Mouse (Mus musculus) layer of hippocampus, adult 8-10 months (tissue): ENCODE results near the gene Cacna1c. TPM values are rescaled to one million over a fixed set of nuclear protein-coding genes. Genes with fewer than 3 reads are reported as not detected.
"Not testable (repeated sequence)": the region's sequence is repeated elsewhere in the genome, so short reads cannot be mapped to it uniquely, and the experiment has no call there.

Experiments used
- DNase-seq, 2 experiments: peaks; one replicate each; pipeline ENCODE4 v3.0.0; 2022; ENCODE audit warnings: low spot score in 2 of 2
- total RNA-seq, 4 experiments: library from RNA; stranded (reverse); gene quantifications; 2 replicates each; pipeline ENCODE4 v1.2.4; 2022

Cacna1c gene
- total RNA-seq, 4 experiments from 2014 or later = 67.6 to 88.2 (median 75.8) TPM

DNA sequence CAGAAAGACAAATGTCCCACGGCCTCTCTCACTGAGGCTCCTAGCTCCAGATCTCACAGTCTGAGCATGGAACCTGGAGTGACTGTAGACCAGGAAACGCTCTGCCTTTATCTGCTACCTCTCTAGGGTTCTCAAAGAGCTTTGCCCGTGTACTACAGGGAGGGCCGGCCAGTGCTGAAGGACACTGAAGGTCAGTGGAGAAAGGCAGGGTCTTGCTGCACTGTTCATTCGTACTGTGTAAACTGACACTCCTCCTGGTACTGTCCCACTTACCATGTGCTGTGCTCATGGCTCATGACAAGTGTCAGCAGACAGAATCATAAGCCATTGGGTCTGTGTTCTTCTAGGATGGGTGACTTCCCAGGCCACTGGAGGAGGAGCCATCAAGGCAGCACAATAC lies 17.2 kb upstream of the Cacna1c start:
- DNase-seq = no peak

DNA sequence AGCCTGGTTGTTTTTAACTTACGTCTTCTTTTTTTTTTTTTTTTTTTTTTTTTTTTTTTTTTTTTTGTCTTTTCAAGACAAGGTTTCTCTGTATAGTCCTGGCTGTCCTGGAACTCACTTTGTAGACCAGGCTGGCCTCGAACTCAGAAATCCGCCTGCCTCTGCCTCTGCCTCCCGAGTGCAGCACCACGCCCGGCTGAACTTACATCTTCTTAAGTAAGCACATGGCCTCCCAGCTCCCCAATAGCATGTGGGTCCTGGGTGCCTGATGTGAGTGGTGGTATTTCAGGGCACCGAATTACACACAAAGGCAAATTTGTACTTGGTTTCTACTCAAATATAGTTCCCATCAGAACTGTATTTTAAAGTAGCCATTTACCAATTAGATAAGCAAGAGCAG lies 9.8 kb upstream of the Cacna1c start:
- not testable (repeated sequence) for DNase-seq

DNA sequence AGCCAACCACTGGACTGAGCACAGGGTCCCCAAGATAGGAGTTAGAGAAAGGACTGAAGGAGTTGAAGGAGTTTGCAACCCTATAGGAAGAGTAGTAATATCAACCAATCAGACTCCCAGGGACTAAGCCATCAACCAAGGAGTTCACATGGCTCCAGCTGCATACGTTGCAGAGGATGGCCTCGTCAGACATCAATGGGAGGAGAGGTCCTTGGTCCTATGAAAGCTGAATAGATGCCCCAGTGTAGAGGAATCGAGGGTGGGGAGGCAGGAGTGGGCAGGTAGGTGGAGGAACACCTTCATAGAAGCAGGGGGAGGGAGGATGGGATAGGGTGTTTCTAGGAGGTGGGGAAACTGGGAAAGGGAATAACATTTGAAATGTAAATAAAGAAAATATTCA lies 8.7 kb upstream of the Cacna1c start:
- no peak for DNase-seq

DNA sequence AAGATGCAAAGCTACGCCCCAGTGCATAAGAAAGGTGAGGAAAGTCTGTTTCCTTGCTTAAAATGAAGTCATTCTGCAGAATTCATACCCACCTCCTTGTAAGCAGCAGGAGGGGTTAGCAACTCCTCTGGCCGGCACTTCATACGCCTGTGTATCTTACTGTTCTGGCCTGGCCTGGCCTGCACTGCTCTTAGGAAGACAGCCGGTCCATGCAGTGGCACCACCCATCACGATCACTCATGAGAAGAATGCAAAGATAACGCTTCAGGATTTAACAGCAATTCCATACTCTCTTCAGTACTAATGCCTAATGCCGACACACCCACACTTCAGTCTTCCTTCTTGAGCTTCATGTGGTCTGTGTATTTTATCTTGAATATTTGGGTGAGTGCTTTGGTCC lies 8.1 kb upstream of the Cacna1c start:
- no peak for DNase-seq

DNA sequence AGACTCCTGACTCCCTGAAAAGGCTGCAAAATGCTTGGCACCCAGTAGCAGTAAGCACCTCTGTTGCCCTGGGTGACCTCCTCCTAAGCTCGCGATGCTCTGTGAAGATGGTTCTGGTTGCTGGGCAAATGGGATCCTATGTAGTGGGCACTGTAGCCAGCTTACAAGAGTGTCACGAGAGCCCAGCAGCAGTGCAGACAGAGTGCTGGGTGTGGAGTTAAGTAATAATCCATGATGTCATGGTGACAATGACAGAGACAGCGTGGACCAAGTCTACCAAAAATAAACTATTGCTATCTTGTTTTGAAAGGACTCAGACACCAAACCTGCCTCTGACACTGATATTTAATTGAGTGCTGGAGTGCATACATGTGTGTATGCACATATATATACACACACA lies 5.4 kb upstream of the Cacna1c start:
- DNase-seq = no peak

DNA sequence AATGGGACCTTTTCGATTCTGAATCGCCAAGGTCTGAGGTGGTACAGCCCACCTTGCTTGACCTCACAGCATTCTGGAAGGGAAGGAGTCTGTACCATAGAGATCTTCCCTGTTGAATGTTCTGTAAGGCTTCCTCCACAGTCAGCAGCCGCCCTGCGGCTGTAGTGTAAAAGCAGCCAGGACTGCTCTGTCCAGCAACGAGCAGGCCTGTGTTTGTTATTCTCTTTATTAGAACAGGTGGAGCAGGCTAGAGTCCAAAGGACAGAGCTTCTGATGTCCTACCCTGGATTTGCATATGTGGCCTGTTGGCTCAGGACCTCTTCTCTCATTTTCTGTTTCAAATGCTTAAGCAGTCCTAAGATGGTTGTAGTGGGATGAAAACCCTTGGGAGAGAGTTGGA lies 4.1 kb upstream of the Cacna1c start:
- DNase-seq = no peak

DNA sequence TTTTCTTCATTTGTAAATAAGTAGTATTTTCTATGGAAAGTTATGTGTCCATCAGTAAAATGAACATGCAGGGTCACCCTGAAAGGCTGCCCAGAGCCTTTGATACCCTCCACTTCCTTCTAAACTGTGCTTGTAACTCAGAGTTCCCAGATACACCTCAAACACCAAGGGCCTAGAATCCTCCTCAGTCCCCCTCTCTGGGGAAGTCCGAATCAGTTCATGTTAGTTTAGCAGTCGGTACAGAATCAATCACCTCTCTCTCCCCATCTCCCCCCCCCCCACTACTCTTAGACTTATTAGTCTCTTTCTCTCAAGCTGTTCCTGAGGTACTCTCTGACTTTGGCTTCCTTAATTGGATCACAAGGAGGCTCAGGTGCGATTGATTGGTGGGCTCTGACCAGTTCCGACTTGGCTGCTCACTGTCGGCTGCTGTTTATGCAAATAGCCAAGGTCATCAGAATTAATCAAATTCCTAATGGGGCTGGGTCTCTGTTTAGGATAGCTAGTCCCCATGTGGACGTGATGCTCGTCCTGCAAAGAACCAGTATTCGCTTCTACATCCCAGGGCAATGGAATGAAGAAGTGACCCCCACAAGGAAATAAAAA lies 3.2 kb upstream of the Cacna1c start:
- no peak for DNase-seq

DNA sequence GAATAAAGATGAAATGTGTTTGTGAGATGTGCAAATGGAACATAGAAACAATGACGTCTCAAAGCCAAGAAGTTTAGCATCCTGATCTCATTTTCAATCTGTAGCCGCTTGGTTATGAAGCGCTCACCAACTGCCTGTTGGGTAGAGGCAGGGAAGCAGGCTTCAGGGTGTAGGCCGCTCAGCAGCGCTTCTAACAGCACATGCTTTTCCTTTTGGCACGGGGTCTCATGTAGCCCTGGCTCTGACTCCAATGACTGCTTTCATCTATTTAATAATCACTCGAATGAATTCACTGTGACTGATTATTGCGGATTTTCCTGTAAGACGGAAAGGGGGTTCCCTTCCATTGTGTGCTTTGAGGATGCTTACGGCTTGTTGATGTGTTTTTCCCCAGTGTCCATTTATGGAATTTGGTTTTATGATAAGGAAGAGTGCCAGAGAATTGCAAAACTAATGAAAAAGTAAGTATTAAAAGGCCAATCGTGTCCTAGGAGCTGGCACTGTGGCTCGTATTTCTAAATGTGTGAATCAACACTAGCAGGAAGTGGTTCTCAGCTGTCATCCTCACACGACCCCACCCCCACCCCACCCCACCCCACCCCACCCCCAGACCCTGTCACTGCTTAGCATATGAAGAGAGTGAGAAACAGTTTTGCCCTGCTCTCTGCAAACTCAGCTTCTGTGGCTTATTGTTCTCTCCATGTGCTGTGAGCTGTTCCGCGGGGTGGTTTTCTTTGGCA lies 2.5 kb upstream of the Cacna1c start:
- DNase-seq = no peak

DNA sequence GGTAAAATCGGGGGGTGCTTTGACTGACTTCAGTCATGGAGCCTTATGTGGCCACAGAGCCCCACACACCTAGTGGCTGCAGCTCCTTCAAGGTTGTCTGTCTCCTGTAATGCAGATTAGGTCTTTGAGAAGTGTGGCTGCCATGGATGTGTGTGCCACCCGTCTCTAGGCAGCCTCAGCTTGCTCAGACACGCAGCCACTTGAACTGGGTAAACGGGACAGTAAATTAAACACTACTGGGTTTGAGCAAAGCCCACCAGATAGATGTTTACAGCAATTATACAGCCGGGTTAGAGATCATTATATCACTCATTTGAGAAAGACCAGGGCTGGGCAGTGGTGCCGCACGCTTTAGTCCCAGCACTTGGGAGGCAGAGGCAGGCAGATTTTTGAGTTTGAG lies 1.6 kb downstream of the Cacna1c start:
- no peak for DNase-seq

DNA sequence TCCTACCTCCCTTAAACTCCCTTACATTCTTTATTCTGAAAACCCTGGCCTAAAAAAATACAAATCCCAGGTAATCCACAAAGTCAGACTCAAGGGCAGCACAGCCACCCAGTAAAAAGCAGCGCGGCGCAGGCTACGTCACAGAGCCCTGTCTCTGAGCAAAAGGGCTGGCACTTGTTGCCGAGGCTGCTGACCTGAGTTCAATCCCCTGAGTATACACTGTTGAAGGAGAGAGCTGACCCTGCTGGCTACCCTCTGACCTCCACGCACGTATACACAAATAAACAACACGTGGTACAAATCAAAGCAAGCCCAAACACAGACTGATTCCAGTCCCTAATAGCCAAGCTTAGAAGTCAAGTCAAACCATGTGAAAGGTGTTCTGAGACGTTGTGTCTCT lies 2.1 kb downstream of the Cacna1c start:
- no peak for DNase-seq

DNA sequence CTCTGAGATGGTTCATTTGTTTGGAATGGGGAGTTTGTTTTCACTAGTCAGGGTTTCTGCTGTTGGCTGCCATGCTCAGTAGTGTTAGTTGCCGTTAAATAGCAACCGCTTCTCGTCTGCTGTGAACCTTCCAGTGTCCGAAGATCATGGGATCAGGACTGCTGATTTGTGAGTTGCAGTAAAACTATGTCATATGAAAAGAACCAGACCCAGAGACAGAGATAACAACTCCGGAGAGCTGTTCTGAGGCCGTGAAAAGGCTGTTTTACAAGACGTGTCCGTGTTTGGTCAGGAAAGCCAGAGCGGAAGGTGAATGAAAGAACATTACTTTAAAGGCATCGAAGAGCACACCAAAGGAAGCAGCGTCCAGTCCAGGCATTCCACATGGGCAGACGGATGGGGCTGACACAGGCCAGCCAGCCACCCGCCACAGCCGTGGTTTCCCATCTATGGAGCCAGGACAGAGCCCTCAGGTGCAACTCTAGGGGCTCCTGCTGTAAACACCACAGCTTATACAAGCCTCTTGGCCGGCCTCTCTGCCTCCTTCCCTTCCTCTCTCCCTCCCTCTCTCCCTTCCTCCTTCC lies 2.6 kb downstream of the Cacna1c start:
- no peak for DNase-seq

DNA sequence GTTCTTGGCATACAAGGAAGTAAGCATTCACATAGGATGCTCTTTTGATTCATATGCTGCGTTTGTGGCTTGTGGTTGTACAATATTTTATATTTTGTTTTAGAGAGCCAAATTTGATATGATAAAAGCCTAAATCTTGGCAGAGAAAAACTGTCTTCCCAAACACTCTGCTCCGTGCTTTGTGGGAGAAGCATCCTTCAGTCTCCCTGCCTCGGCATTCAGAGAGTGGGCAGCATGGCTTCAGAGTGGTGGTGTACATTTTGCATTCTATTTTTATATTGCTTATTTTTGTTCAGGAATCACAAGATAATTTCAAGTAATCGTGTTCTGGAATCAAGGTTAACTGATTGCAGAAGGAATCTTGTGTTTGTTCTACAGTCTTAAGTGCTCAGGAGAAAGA lies 4.7 kb downstream of the Cacna1c start:
- no peak for DNase-seq

DNA sequence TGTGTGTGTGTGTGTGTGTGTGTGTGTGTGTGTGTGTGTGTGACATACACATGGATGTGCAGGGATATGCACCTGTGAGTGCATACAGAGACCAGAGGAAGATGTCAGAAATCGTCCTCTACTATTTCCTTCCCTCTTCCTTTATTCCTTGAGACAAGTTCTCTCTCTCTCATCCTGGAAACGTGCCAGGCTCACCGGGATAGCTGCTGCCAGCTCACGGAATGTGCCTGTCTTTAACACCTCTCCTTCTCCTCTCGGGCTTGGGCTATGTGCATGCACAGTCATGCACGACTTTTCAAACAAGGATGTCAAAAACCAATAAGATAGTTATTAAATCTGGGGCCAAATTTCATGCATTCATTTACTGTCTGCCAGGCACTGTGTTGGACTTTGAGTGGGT lies 8.6 kb downstream of the Cacna1c start:
- DNase-seq = no peak

DNA sequence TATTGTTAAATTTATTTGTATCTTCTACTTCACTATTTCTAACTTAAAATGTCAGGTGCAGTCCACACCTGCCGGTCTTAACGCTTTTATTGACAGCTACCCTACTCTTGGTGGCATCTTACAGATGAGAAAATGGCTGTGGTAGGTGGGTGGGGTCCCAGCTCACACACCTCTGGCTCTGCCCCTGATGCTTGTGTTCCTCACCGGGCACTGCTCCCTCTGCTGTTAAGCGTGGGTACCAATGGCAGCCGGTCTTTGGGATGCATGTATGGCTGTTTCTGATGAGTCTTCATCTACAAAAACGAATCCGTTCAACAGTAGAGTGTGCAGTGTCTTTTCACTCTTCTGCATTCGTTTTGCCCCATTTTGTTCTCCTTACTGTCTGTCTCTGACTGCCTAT lies 9.6 kb downstream of the Cacna1c start:
- peak in 1 of 2 experiments; percentile 17 for DNase-seq

DNA sequence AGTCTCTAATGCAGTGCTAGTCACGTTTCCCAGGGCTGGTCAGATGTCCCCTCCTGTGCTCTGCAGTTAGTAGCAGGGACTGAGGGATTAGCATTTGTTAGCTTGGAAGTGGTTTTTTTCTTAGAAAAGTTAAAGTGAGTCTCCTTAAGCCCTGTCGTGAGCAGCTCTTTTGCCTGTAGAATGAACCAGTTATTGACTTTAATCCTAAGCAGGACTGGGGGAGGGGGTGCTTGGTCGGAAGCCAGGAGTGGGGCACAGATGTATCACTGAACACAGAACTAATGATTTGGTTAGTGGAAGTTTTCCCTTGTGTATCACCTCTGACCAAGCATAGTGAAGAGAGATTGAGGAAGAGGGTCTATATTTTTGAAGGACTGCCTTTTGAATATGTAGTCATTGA lies 12.4 kb downstream of the Cacna1c start:
- DNase-seq = no peak

DNA sequence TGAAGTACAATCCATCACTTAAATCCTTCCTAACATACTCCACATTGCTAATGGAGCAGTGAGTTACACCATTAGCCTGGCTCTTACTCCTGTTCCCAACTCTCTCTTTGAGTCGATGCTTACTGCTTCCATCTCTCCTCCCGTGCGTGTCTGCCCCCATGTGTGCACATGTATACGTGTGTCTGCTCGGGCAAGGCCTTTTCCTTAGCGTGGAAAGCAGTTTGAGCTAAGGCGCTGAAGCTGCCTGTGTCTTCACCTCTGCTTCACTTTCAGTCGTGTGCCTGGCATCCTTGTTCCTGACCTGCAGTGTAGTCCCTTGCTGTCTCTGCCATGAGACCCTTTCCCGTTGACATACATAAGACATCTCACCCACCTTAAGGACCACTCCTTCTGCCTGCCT lies 14.0 kb downstream of the Cacna1c start:
- DNase-seq = no peak

DNA sequence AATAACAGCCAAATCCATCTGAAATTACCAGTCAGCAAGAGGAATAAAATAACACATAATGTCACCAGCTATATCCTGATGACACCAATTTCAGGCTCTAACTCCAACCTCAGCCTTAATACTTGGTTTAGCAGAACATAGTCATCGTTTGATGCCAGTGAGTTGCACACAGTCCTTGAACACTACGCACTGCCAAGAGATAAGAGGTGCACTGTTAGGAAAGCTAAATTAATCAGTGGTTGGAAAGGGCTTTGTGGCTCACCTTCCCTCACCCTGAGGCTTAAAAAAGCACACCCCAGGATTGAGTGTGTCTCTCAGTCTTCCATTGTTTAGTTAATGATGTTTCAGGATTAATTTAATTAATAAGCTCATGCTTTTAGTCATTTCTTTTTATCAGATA lies 16.0 kb downstream of the Cacna1c start:
- no peak for DNase-seq

DNA sequence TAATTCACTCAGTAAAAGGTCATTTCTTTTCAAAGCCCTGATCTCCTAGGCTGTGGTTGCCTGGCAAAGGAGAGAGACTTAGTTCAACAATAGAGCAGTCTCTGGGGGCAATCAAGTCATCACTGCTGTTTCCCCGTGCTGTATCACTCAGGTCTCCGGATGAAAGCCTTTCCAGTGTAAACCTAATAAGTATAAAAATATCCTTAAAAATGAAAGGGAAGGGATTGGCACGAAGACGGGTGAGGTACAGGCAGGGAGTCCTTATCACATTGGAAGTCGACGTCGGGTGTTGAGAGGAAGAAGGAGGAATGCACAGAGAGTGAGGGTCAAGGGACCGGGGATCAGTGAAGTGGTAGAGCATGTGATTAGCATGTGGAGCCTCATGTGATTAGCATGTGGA lies 19.1 kb downstream of the Cacna1c start:
- DNase-seq = no peak

DNA sequence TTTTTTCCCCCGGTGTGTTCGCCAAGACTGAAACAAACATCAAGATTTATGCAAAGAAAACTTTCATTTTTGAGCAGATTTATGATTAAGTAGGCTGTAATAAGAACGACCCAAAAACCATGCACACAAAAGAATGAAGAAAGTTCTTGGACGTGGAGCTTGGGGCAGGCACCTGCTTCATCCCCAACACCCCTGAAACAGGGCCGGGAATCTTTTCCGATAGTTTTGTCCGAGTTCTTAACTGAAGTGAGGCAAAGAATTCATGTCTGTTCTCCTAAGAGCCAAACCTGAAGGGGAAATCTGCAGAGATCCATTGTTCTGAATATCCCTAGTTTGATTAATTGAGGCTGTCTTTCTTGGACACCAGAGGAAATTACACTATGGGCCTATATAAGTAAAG lies 20.1 kb downstream of the Cacna1c start:
- DNase-seq = no peak

DNA sequence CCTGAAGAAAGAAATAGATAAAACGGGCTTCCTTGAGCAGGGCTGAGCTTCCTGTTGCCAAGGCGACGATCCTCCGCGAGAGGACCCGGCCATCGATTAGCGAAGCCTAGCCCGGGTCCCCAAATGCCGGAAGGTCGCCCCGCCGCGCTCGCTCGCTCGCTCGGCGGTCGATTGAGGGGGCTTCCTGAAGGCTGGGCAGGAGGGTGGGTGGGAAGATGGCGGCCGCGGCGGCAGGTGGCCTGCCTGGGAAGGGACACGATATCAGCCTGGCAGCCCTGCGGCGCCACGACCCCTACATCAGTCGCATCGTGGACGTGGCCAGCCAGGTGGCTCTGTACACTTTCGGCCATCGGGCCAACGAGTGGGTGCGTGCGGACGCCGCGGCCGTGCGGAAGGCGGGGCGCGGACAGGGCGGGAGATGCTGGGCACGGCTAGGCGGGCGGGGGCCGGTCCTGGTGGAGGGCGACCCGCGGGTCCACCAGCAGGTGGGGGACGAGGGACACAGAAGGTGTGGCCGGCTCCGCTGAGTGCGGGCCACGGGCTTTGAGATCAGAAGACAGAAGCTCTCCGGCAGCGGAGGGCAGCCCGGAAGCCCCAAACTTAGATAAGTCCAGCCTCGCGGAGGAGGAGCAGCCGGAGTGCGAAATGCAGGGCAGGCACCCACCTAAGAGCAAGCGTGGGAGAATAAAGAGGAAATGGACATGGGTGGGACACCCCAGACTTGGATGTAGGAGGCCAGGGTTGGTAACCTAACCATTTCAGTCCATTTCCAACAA lies 21.0 kb downstream of the Cacna1c start, which contains the start of gene Dcp1b:
TSS of gene Dcp1b (plus strand) at position 176 of the 776 bp plus-strand sequence.
- peak; percentile 73 to 84 for DNase-seq

DNA sequence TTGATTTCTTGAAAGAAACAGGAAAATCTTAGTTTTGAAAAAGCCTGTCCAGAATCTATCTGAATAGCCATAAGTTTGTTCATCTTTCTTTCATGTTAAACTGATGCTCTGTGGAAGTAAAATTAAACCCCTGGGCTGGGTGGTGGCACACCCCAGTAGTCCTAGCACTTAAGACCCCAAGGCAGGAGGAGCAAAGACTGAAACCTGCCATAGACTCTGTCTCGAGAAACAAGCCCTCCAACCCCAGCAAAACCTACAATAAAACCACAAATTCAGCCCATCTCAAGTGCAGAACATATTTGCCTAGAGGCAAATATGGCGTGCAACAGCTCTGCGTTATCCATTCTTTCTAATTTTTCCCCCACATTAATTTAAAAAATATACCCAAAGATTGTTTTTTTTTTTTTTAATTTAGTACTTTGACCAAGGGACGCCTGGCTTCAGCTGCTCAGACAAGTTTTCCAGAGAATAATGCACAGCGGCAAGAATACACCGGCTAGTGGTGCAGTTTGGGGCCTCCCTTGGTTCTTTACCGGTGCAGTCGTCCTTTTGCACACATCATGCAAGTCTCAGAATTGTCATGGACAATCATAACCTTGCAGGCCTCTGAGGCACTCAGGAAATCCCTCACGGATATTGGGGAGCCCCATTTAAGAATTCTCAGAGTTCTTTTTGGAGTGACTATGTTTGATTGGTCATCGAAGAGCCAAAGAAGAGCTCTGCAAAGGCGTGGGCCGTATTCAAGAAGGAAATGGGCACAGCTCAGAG lies 21.7 kb downstream of the Cacna1c start:
- DNase-seq = no peak
